Mouse (Mus musculus): ENCODE measurements around the gene Fgf18.

Fgf18 gene

GRCm38 (mm10) chr11:33149453-33149852 is 2.3 kb upstream of the Fgf18 start:
- DNase-seq = no peak

DNA sequence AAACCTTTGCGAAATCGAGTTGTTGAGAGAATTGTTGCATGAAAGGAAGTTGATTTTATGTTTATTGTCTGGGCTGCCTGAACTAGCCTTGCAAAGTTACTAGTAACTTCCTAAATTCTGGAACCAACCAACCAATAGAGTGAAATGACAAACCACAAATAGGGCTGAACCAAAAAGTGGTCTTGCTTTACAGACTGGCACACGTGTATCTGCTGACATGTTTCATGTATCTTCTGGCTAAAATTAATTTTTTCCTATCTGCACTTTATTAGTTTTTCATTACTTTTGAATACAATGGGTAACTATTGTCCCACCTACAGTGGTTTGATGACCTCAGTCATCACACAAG is 1.9 kb upstream of the Fgf18 start:
- no peak for DNase-seq

- peak; percentile 89 for DNase-seq
These were observed 1.3 kb upstream of the Fgf18 start for GRCm38 (mm10) chr11:33148338-33149087.

- DNase-seq = peak; percentile 13
These were observed 555 bp upstream of the Fgf18 start for GRCm38 (mm10) chr11:33147572-33148337.

- peak; percentile 46 for DNase-seq
These were observed 509 bp downstream of the Fgf18 start for GRCm38 (mm10) chr11:33146651-33147131.

GRCm38 (mm10) chr11:33146143-33146497 is 1.1 kb downstream of the Fgf18 start:
- DNase-seq = peak; percentile 75

GRCm38 (mm10) chr11:33145201-33146142 is 1.7 kb downstream of the Fgf18 start:
- no peak for DNase-seq

GRCm38 (mm10) chr11:33143906-33144305 is 3.3 kb downstream of the Fgf18 start:
- DNase-seq = no peak

GRCm38 (mm10) chr11:33142801-33143200 is 4.4 kb downstream of the Fgf18 start:
- no peak for DNase-seq

DNA sequence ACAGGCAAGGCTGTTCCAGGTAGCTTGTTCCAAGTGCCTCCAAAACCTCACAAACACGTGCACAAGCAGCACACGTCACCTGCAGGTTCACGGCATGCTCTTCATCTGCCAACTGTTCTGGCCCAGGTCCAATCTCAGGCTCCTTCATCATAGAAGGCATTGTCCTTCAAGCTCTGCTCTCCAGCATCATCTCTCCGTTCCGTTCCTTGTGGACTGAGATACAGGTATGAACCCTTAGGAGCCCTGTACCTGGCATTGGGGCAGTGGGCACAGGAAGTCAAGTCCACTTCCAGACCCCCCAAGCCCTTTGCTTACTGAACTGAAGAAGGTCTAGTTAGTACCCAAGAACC is 7.1 kb downstream of the Fgf18 start:
- no peak for DNase-seq

- DNase-seq = no peak
These were observed 7.6 kb downstream of the Fgf18 start for GRCm38 (mm10) chr11:33139458-33140110.

DNA sequence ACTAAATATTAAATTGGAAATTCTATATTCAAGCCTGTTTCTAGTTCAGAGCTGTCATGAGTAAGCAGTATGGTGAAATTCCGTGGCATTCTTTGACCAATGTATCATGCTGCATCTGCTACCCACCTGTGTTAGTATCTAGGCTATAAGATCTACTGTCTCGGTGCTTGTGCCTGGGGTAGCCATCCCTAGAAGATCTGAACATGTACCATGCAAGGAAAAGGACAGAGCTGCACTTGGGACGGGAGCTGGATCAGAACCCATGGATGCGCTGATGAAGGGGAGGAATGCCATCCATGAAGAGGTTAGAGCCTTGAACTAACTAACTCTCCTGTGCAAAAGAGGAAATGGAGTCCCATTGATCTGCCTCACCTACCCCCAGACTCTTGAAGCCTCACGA is 8.5 kb downstream of the Fgf18 start:
- DNase-seq = no peak

- no peak for DNase-seq
These were observed 12.7 kb downstream of the Fgf18 start for GRCm38 (mm10) chr11:33134391-33134986.

GRCm38 (mm10) chr11:33132619-33133338 is 14.4 kb downstream of the Fgf18 start:
- DNase-seq = no peak

GRCm38 (mm10) chr11:33127058-33127457 is 20.1 kb downstream of the Fgf18 start:
- DNase-seq = no peak

DNA sequence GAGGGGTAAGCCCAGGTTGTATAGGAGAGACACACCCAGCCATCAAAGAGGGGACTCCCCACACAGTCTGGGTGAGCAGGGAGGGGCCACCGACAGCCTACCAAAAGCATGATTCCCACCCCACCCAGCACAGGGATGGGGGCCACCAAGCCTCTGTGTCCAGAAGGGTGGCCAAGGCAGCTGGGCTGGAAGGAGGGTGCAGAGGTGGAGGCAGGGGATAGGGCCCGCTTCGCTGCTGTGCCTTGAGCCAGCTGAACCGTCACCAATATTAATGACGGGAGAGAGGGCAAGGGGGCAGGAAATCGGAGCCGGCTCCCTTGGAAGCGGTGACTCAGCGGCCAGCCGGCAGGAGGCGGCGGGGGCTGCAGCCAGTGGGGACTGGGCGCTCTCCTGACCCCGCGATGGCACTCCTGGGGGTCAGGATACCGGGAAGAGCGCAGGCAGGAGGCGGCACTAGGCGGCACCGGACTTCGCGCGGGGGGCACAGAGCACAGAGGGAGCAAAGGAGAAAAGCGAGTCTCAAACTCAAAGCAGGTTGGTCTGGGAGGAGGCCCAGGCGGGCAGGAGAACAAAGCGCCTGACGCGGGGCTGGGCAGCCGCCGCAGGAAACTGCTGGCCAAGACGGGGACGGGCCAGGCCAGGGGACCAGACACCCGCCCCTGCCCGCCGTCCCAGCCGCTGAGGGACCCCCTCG is 24.5 kb downstream of the Fgf18 start:
- DNase-seq = peak; percentile 83

GRCm38 (mm10) chr11:33119556-33119955 is 27.6 kb downstream of the Fgf18 start:
- DNase-seq = peak; percentile 49

DNA sequence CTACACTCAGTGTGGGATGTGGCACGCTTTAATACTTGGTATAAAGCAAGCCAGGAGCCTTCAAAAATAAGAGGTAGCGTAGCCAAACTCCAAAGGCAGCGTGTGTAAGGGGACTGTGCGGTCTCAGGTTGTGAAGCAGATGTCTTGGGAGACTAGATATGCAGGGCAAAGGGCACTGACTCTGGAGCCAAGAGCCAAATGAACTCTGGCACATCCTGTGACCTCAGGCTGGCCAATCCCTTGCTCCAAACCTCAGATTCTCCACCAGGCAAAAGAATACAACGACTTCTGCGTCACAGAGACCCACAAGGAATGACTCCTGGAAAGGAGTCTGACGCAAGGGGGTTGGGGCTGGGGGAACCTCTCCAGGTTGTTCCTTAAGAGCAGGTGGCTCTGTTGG is 28.1 kb downstream of the Fgf18 start:
- peak; percentile 87 for DNase-seq

GRCm38 (mm10) chr11:33118480-33118879 is 28.7 kb downstream of the Fgf18 start:
- no peak for DNase-seq

GRCm38 (mm10) chr11:33115796-33116195 is 31.4 kb downstream of the Fgf18 start:
- no peak for DNase-seq

DNA sequence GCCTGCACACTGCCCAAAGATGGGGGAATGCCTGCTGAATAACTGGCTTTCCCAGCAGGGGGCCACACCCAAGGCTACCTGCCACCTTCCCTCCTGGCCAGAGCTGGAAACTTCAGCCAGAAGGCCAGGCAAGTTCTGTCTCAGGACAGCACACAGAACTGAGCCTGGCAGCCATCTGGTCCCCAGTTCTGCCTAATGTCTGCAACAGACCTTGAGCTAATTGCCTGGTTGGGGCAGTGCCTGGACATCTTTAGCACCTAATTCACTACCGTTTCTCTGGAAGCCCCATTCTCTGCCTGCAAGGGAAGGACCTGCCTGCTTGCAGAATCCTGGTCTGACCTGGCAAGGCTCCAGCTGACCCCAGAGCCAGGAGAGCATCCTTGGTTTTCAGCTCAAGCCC is 34.8 kb downstream of the Fgf18 start:
- DNase-seq = no peak

Measured in kidney, adult 9 months (tissue).